Comparison of ENCODE assay signal across 8 mouse cellular contexts in the genomic region with DNA sequence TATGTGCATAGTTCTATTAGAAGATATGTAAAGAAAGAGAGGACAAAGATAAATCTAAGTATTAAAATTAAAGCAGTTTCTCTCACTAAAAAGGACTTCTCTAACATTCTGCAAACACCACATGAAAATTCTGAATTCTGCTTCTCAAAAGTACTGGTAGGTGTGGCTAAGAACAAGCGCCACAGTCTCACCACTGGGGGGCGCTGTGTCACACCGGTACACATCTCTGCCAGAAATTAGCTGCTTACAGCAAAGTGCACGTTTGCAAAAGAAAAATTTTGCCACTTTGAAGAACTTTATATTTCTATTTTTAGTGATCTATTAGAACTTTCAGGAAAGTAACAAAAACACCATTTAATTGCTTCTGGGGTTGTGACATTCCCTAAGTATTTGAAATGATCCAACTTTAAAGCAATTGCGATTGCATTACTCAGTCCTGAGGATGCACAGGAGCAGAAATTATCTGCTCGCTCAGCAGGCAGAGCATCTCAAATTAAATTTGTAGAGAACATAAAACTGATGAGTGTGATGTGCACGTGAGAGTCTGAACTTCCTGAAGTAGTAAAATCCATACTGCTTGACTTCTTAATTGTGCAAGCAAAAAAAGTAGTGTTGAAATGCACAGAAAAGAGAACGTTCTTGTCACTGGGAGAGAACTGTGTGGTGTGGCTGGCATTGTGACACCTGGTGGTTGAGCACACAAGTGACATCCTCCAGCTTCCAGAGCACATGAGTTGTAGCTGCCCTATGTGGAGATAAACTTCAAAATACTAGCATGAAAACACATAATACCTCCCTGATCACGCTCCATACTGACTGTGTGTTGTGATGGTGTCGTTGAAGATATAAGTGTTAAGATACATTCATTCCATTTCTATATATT. TPM values are rescaled to one million over a fixed set of nuclear protein-coding genes. Genes with fewer than 3 reads are reported as not detected.
DNase-seq lines count a peak whose midpoint lies in the region; ATAC-seq lines count a peak whose summit lies in the region.

No protein-coding gene starts in this region.

- peak overlapping the region; percentile 26 for H3K4me2 ChIP-seq in embryonic facial prominence, embryonic 14.5 days (ENCODE audit: low read depth, low read length)
- H3K4me2 ChIP-seq in heart, embryonic 14.5 days (ENCODE audit: low read length) = peak overlapping the region; percentile 8; the same call in 1 of the 2 replicates
- peak overlapping the region; percentile 30 for H3K4me2 ChIP-seq in neural tube, embryonic 15.5 days

- WGBS in embryonic facial prominence, embryonic 14.5 days = 31% methylated on average over 10 of the region's 10 CpGs
- WGBS in heart, embryonic 14.5 days = 28% methylated on average over 10 of the region's 10 CpGs
- WGBS in neural tube, embryonic 15.5 days = 28% methylated on average over 10 of the region's 10 CpGs

- H3K27ac ChIP-seq in embryonic facial prominence, embryonic 14.5 days (replicated peaks; ENCODE audit: low read depth, low read length) = no peak overlapping the region
- no peak overlapping the region for H3K27ac ChIP-seq in heart, embryonic 14.5 days (replicated peaks in 1 of 2; ENCODE audit: control insufficient read depth in 1 of 2, insufficient read depth in 1 of 2, low read depth in 2 of 2, low read length in 2 of 2)
- no peak overlapping the region for H3K27ac ChIP-seq in neural tube, embryonic 15.5 days (replicated peaks)

- H3K9ac ChIP-seq in embryonic facial prominence, embryonic 14.5 days (ENCODE audit: low read depth, low read length) = no peak overlapping the region
- H3K9ac ChIP-seq in heart, embryonic 14.5 days (ENCODE audit: low read length) = no peak overlapping the region
- no peak overlapping the region for H3K9ac ChIP-seq in neural tube, embryonic 15.5 days (replicated peaks)

- no peaks in the 10 kb centered on the region for H3K36me3 ChIP-seq in embryonic facial prominence, embryonic 14.5 days (ENCODE audit: control insufficient read depth, insufficient read depth, low read length)
- no peaks in the 10 kb centered on the region for H3K36me3 ChIP-seq in heart, embryonic 14.5 days (ENCODE audit: control insufficient read depth, insufficient read depth, low read length)
- no peaks in the 10 kb centered on the region for H3K36me3 ChIP-seq in neural tube, embryonic 15.5 days

- ATAC-seq in CD4-positive, CD25-positive, alpha-beta regulatory T cell, adult 4 months = peak; percentile 89
- peak; percentile 50; the same call in 1 of the 2 replicates for ATAC-seq in embryonic facial prominence, embryonic 14.5 days (ENCODE audit: low read depth)
- ATAC-seq in heart, embryonic 14.5 days (ENCODE audit: insufficient number of reproducible peaks, insufficient read depth, low FRiP score, low read depth) = no peak
- ATAC-seq in neural tube, embryonic 15.5 days (ENCODE audit: low FRiP score) = no peak; the same call in 1 of the 2 replicates

- DNase-seq in adrenal gland, postnatal 4 days (ENCODE audit: low spot score in 2 of 2) = peak; percentile 43 to 47
- DNase-seq in embryonic facial prominence, embryonic 14.5 days (ENCODE audit: low spot score) = peak; percentile 66
- DNase-seq in kidney, postnatal 14 days = peak; percentile 74
- DNase-seq in lung, adult 18-20 months = peak; percentile 51 to 61
- DNase-seq in thymus, adult 18-20 months = peak; percentile 21 to 23

- no peaks in the 10 kb centered on the region for H3K27me3 ChIP-seq in embryonic facial prominence, embryonic 14.5 days (replicated peaks; ENCODE audit: control insufficient read depth, insufficient read depth, low read length)
- no peaks in the 10 kb centered on the region for H3K27me3 ChIP-seq in heart, embryonic 14.5 days (ENCODE audit: control insufficient read depth, insufficient read depth, low read length)
- no peaks in the 10 kb centered on the region for H3K27me3 ChIP-seq in neural tube, embryonic 15.5 days (replicated peaks)

- no peak overlapping the region for H3K4me3 ChIP-seq in embryonic facial prominence, embryonic 14.5 days (ENCODE audit: low read depth, low read length)
- H3K4me3 ChIP-seq in heart, embryonic 14.5 days (ENCODE audit: control insufficient read depth in 1 of 2, insufficient read depth in 1 of 2, low read depth in 1 of 2, low read length in 2 of 2) = no peak overlapping the region
- no peak overlapping the region for H3K4me3 ChIP-seq in neural tube, embryonic 15.5 days (replicated peaks)

- no peaks in the 10 kb centered on the region for H3K9me3 ChIP-seq in embryonic facial prominence, embryonic 14.5 days (ENCODE audit: control insufficient read depth, low read length)
- no peaks in the 10 kb centered on the region for H3K9me3 ChIP-seq in heart, embryonic 14.5 days (ENCODE audit: control insufficient read depth, low read length)
- H3K9me3 ChIP-seq in neural tube, embryonic 15.5 days (replicated peaks) = no peaks in the 10 kb centered on the region

- no peaks in the 10 kb centered on the region for H3K4me1 ChIP-seq in embryonic facial prominence, embryonic 14.5 days (ENCODE audit: control insufficient read depth, insufficient read depth, low read length)
- H3K4me1 ChIP-seq in heart, embryonic 14.5 days (ENCODE audit: control insufficient read depth in 2 of 2, insufficient read depth in 2 of 2, low read length in 2 of 2) = no peaks in the 10 kb centered on the region
- H3K4me1 ChIP-seq in neural tube, embryonic 15.5 days = no peaks in the 10 kb centered on the region

RNA-seq across cellular contexts. Expression of a gene that starts 18.8 kb away (rescaled TPM):
- polyA plus RNA-seq in CD4-positive, CD25-positive, alpha-beta regulatory T cell, adult 4 months (2017; shearing (Covaris generic)) = 100 to 1,000 TPM in 1 of 2 experiments, 10 to 100 TPM in 1; 83.6 to 124 TPM
- 100 to 1,000 TPM in 1 of 2 experiments, 10 to 100 TPM in 1; 95.3 to 103 TPM for total RNA-seq in adrenal gland, postnatal 4 days (2021)
- 113 and 130 TPM in 2 replicates for polyA plus RNA-seq in embryonic facial prominence, embryonic 14.5 days (2014; fragmentation: Nextera tagmentation; extraction: Ambion mirVana)
- polyA plus RNA-seq in heart, embryonic 14.5 days (2014; fragmentation: Nextera tagmentation; extraction: Ambion mirVana) = 80.3 and 84.2 TPM in 2 replicates
- 172 and 187 TPM in 2 replicates for polyA plus RNA-seq in neural tube, embryonic 15.5 days (2015; fragmentation: Nextera tagmentation; extraction: Ambion mirVana)

Comparison
In these comparisons a context has a peak if more than half of its experiments do, and no peak if none do; other contexts are left out.
1. ATAC-seq: peak in CD4-positive, CD25-positive, alpha-beta regulatory T cell, adult 4 months (single experiment) and embryonic facial prominence, embryonic 14.5 days (single experiment); none in heart, embryonic 14.5 days (single experiment) and neural tube, embryonic 15.5 days (single experiment).
2. DNase-seq: peak in every context shown above with its lines; median percentile 74 in kidney, postnatal 14 days; 66 in embryonic facial prominence, embryonic 14.5 days; 56 in lung, adult 18-20 months; 45 in adrenal gland, postnatal 4 days; 22 in thymus, adult 18-20 months.
3. Peak in every context shown above with its lines, with median percentiles within 50 percentile points of each other: H3K4me2 ChIP-seq.